Mouse (Mus musculus): ENCODE results near the gene Limd1. TPM values are rescaled to one million over a fixed set of nuclear protein-coding genes. Genes with fewer than 3 reads are reported as not detected.

Limd1 gene
- 10 to 100 TPM; 86.4 to 93.2 TPM for total RNA-seq (2023)

DNA sequence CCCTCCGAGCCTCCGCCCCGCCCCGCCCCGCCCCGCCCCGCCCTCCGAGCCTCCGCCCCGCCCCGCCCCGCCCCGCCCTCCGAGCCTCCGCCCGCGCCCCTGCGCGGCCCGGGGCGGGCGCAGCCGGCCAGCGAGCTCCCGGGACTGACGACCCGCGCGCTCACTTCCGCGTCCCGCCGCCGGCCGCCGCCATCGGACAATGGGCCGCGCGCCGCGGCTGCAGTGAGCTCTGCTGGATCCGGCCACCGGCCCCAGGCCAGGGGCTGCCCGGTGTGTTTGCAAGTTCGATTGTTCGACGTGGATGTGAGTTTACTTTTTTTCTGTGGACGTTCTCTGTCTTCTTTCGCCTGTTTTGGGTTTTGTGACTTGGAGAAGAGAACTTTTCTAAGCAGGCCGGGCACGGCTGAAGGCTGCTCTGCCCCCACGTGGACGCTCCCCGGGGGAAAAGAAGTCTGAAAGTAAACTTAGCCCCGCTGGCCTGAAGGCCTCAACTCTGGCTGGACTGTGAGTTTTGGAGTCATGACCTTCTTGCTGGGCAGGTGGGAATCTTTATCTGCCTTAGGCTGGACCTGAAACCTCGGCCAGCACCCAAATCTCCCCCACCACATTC is at the start of gene Limd1:
Gene Limd1, plus strand, starts transcription at position 121 of the 610 bp plus-strand sequence.

DNA sequence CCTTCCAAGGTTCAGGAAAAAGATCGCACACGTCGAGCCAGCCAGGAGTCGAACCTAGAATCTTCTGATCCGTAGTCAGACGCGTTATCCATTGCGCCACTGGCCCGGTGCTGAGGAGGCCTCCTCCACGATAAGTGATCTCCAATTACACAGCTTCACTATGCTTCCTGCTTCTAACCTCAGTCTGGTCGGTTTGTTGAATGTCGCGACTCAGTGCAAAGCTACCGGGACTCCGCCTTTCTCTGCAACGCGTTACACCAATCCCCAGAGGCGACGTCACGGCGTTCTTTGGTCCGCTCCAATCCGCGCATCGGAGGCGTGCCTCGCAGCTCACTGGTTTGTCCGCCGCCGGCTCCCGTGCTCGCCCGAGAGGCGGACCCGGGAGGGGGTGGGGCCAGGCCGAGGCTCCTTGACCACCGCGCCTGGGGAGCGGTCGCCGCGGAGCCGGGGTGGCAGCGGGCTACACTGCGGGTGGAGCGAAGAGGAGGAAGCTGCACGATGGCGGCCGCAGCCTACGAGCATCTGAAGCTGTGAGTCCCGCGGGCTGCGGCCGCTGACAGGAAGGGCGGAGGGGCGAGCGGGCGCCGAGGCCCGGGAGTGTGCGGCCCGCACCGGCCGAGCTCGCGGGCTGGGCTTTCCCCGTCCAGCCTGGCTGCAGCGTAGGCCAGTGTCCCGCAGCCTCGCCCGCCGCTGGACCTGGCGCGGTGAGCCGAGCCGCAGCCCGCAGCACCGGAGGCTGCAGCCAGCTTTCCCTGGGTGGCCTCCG is 51.1 kb downstream of the Limd1 start, which contains the start of gene Sacm1l:
Gene Sacm1l, plus strand, starts transcription at position 368 of the 766 bp plus-strand sequence.

Other genes starting within 250 kb of the Limd1 start
- 1 to 10 TPM; 1.4 to 1.8 TPM for gene Tmem158, start 217.9 kb upstream of the Limd1 start, total RNA-seq (2023)
- gene Lars2, start 111.8 kb upstream of the Limd1 start, total RNA-seq (2023) = 100 to 1,000 TPM; 479 to 853 TPM
- gene Sacm1l, start 51.1 kb downstream of the Limd1 start, total RNA-seq (2023) = 10 to 100 TPM; 24.4 to 31.3 TPM
- gene Slc6a20b, start 153.9 kb downstream of the Limd1 start, total RNA-seq (2023) = not detected
- gene Ccr9, start 199.7 kb downstream of the Limd1 start, total RNA-seq (2023) = 10 to 100 TPM; 48.5 to 76.8 TPM
- not detected for gene Slc6a20a, start 200.2 kb downstream of the Limd1 start, total RNA-seq (2023)
- 10 to 100 TPM; 52.7 to 56.2 TPM for gene Lztfl1, start 239.0 kb downstream of the Limd1 start, total RNA-seq (2023)

Data from T-cell, adult 66 days (primary cell).